ENCODE assay signal across 8 mouse cellular contexts in the genomic region with DNA sequence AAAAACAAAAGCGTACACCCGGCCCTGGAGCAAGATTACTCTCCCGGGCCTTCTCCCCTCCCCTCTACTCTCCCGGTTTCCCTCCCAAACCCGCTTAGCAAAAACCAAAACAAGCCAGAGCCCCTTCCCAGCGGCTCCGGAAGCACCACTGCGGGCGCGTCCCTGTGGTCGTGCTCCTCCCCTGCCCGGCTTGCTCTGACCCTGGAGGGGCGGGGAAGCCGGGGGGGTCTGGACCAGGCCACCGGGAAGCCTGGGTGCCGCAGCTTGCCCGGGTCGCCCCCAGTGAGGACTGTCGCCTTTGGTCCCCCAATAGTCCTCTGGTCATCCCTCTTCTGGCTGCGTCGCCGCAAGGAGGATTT. TPM values are rescaled to one million over a fixed set of nuclear protein-coding genes. Genes with fewer than 3 reads are reported as not detected.
DNase-seq lines count a peak whose midpoint lies in the region; ATAC-seq lines count a peak whose summit lies in the region.

No protein-coding gene starts in this region.

- WGBS in forebrain, embryonic 15.5 days = under 1% methylated on average over 22 of the region's 22 CpGs
- WGBS in hindbrain, embryonic 10.5 days = 0% methylated on average over 22 of the region's 22 CpGs
- under 1% methylated on average over 22 of the region's 22 CpGs for WGBS in limb, embryonic 12.5 days
- WGBS in stomach, embryonic 15.5 days = under 1% methylated on average over 22 of the region's 22 CpGs

- H3K27ac ChIP-seq in forebrain, embryonic 15.5 days (replicated peaks) = peak overlapping the region; percentile 83
- H3K27ac ChIP-seq in hindbrain, embryonic 10.5 days = peak overlapping the region; percentile 98
- H3K27ac ChIP-seq in limb, embryonic 12.5 days = peak overlapping the region; percentile 93
- H3K27ac ChIP-seq in stomach, embryonic 15.5 days = peak overlapping the region; percentile 98

- no peaks in the 10 kb centered on the region for H3K9me3 ChIP-seq in forebrain, embryonic 15.5 days
- H3K9me3 ChIP-seq in hindbrain, embryonic 10.5 days = no peaks in the 10 kb centered on the region
- H3K9me3 ChIP-seq in limb, embryonic 12.5 days = no peaks in the 10 kb centered on the region
- H3K9me3 ChIP-seq in stomach, embryonic 15.5 days = no peaks in the 10 kb centered on the region

- no peaks in the 10 kb centered on the region for H3K36me3 ChIP-seq in forebrain, embryonic 15.5 days
- no peaks in the 10 kb centered on the region for H3K36me3 ChIP-seq in hindbrain, embryonic 10.5 days
- no peaks in the 10 kb centered on the region for H3K36me3 ChIP-seq in limb, embryonic 12.5 days
- no peaks in the 10 kb centered on the region for H3K36me3 ChIP-seq in stomach, embryonic 15.5 days

- H3K4me1 ChIP-seq in forebrain, embryonic 15.5 days = peaks cover 26% of the 10 kb centered on the region
- H3K4me1 ChIP-seq in hindbrain, embryonic 10.5 days (replicated peaks) = peaks cover 30% of the 10 kb centered on the region
- H3K4me1 ChIP-seq in limb, embryonic 12.5 days (replicated peaks) = peaks cover 9% of the 10 kb centered on the region; the same call in 1 of the 2 replicates
- no peaks in the 10 kb centered on the region; the same call in 1 of the 2 replicates for H3K4me1 ChIP-seq in stomach, embryonic 15.5 days

- peak; percentile 18 for DNase-seq in urinary bladder, postnatal 10 days (ENCODE audit: low spot score)
- DNase-seq in urinary bladder, adult 2 months (ENCODE audit: low spot score) = no peak
- DNase-seq in hindbrain, embryonic 10.5 days (ENCODE audit: low spot score) = peak; percentile 79
- no peak for DNase-seq in layer of hippocampus, adult 11-12 months (ENCODE audit: low spot score)

- peak overlapping the region; percentile 97 for H3K4me2 ChIP-seq in forebrain, embryonic 15.5 days (replicated peaks)
- peak overlapping the region; percentile 78 for H3K4me2 ChIP-seq in limb, embryonic 12.5 days
- peak overlapping the region; percentile 83 for H3K4me2 ChIP-seq in stomach, embryonic 15.5 days

- H3K27me3 ChIP-seq in forebrain, embryonic 15.5 days = no peaks in the 10 kb centered on the region
- no peaks in the 10 kb centered on the region for H3K27me3 ChIP-seq in hindbrain, embryonic 10.5 days (ENCODE audit: insufficient read depth, poor library complexity, severe bottlenecking)
- H3K27me3 ChIP-seq in limb, embryonic 12.5 days = no peaks in the 10 kb centered on the region
- no peaks in the 10 kb centered on the region for H3K27me3 ChIP-seq in stomach, embryonic 15.5 days (replicated peaks)

- peak overlapping the region; percentile 80 for H3K9ac ChIP-seq in forebrain, embryonic 15.5 days (replicated peaks)
- peak overlapping the region; percentile 89 for H3K9ac ChIP-seq in limb, embryonic 12.5 days (replicated peaks)
- H3K9ac ChIP-seq in stomach, embryonic 15.5 days = peak overlapping the region; percentile 85

- peak overlapping the region; percentile 92 for H3K4me3 ChIP-seq in forebrain, embryonic 15.5 days
- H3K4me3 ChIP-seq in hindbrain, embryonic 10.5 days = peak overlapping the region; percentile 71
- peak overlapping the region; percentile 76 for H3K4me3 ChIP-seq in limb, embryonic 12.5 days (replicated peaks)
- H3K4me3 ChIP-seq in stomach, embryonic 15.5 days (replicated peaks) = peak overlapping the region; percentile 82

- ATAC-seq in forebrain, embryonic 15.5 days (replicated peaks) = peak; percentile 73
- peak; percentile 67 for ATAC-seq in limb, embryonic 12.5 days (ENCODE audit: insufficient number of reproducible peaks, insufficient read depth, low FRiP score, low TSS enrichment, low read depth)
- ATAC-seq in megakaryocyte-erythroid progenitor cell, adult 5-6 weeks (replicated peaks; ENCODE audit: low FRiP score, low TSS enrichment, poor library complexity, severe bottlenecking) = peak; percentile 24
- ATAC-seq in stomach, embryonic 15.5 days (ENCODE audit: insufficient read depth, low FRiP score, low read depth) = peak; percentile 75

RNA-seq across cellular contexts. Expression of a gene that starts 0.8 kb away (rescaled TPM):
- polyA plus RNA-seq in urinary bladder, adult 2 months (2012; rRNA removed) = 115 and 175 TPM in 2 replicates
- polyA plus RNA-seq in forebrain, embryonic 15.5 days (2015; fragmentation: Nextera tagmentation; extraction: Ambion mirVana) = 3.0 and 3.2 TPM in 2 replicates
- 2.9 and 3.4 TPM in 2 replicates for polyA plus RNA-seq in hindbrain, embryonic 10.5 days (2016; fragmentation: Nextera tagmentation; extraction: Ambion mirVana)
- polyA plus RNA-seq in limb, embryonic 12.5 days (2016; fragmentation: Nextera tagmentation; extraction: Ambion mirVana) = 3.8 TPM in 2 replicates
- total RNA-seq in megakaryocyte-erythroid progenitor cell, adult 5-6 weeks (2014; fragmentation: Nextera tagmentation) = 4.5 and 8.2 TPM in 2 replicates
- total RNA-seq in megakaryocyte-erythroid progenitor cell, adult 5-6 weeks (2017) = 3.4 and 7.8 TPM in 2 replicates
- 19.5 and 19.8 TPM in 2 replicates for polyA plus RNA-seq in stomach, embryonic 15.5 days (2015; fragmentation: Nextera tagmentation; extraction: Ambion mirVana)

Comparison
In these comparisons a context has a peak if more than half of its experiments do, and no peak if none do; other contexts are left out.
1. DNase-seq: peak in urinary bladder, postnatal 10 days (single experiment) and hindbrain, embryonic 10.5 days (single experiment); none in urinary bladder, adult 2 months (single experiment) and layer of hippocampus, adult 11-12 months (single experiment).
2. ATAC-seq: peak in every context shown above with its lines; median percentile 75 in stomach, embryonic 15.5 days; 73 in forebrain, embryonic 15.5 days; 67 in limb, embryonic 12.5 days; 24 in megakaryocyte-erythroid progenitor cell, adult 5-6 weeks.
3. Peak in every context shown above with its lines, with median percentiles within 50 percentile points of each other: H3K27ac ChIP-seq, H3K4me2 ChIP-seq, H3K4me3 ChIP-seq and H3K9ac ChIP-seq.